Mouse (Mus musculus) limb, embryonic 14.5 days (tissue): Measurements from ENCODE around the gene Celf5. TPM values are rescaled to one million over a fixed set of nuclear protein-coding genes. Genes with fewer than 3 reads are reported as not detected.

ENCODE experiments used
- ATAC-seq: fragments of 200-750 bp; cut with Nextera tagmentation; 2 replicates; pipeline ENCODE4 v1.8.0; 2017; ENCODE audit warnings: low read depth, moderate number of reproducible peaks, moderate TSS enrichment; ENCODE audit not compliant: low FRiP score
- DNase-seq: peaks from one replicate; pipeline ENCODE4 v3.0.0-alpha.2; 2015; ENCODE audit warnings: low spot score
- H3K27ac ChIP-seq: fragments of 300-500 bp; sonication (generic); replicated peaks from 2 replicates; pipeline ENCODE4 v1.5.1; 2014; ENCODE audit warnings: low read depth, mild to moderate bottlenecking, low read length, moderate library complexity, mixed read lengths
- H3K27me3 ChIP-seq: fragments of 300-500 bp; sonication (generic); 2 replicates; pipeline ENCODE4 v1.6.1; 2014; ENCODE audit warnings: low read length, mixed read lengths; ENCODE audit not compliant: control insufficient read depth, insufficient read depth
- H3K36me3 ChIP-seq: fragments of 300-500 bp; sonication (generic); 2 replicates; pipeline ENCODE4 v1.6.1; 2014; ENCODE audit warnings: mild to moderate bottlenecking, low read length, moderate library complexity, mixed read lengths; ENCODE audit not compliant: control insufficient read depth, insufficient read depth
- H3K4me1 ChIP-seq: fragments of 300-500 bp; sonication (generic); 2 replicates; pipeline ENCODE4 v1.6.1; 2014; ENCODE audit warnings: antibody characterized with exemption, low read length, mixed read lengths; ENCODE audit not compliant: control insufficient read depth, insufficient read depth
- H3K4me2 ChIP-seq: fragments of 300-500 bp; sonication (generic); replicated peaks from 2 replicates; pipeline ENCODE4 v1.6.1; 2014; ENCODE audit warnings: low read depth, mild to moderate bottlenecking, low read length, moderate library complexity; ENCODE audit not compliant: severe bottlenecking
- H3K4me3 ChIP-seq: fragments of 300-500 bp; sonication (generic); replicated peaks from 2 replicates; pipeline ENCODE4 v1.5.1; 2014; ENCODE audit warnings: low read length
- H3K9ac ChIP-seq: fragments of 300-500 bp; sonication (generic); 2 replicates; pipeline ENCODE4 v1.6.1; 2014; ENCODE audit warnings: mild to moderate bottlenecking, low read depth, low read length, moderate library complexity; ENCODE audit not compliant: severe bottlenecking
- H3K9me3 ChIP-seq: fragments of 300-500 bp; sonication (generic); 2 replicates; pipeline ENCODE4 v1.6.1; 2016; ENCODE audit warnings: low read length; ENCODE audit not compliant: control insufficient read depth
- POLR2A ChIP-seq: fragments of 200-500 bp; IDR thresholded peaks from 2 replicates; pipeline ENCODE4 v1.8.0; 2012; ENCODE audit warnings: inconsistent platforms, mild to moderate bottlenecking, moderate library complexity, borderline replicate concordance; ENCODE audit not compliant: insufficient read depth, insufficient read length; ENCODE audit errors: extremely low read depth
- WGBS: fragments of 180-500 bp; shearing (Covaris S2); extraction: QIAGEN DNeasy Blood & Tissue Kit; methylation state at CpG from one replicate; pipeline ENCODE4 v1.1.7; 2014; 5-methylcytosine and 5-hydroxymethylcytosine counted together
- polyA plus RNA-seq, 2 experiments: library from polyadenylated mRNA; depleted of rRNA in 1 of 2; stranded (reverse) in 1 of 2; unstranded in 1 of 2; fragments of >200 nt; fragmentation: Nextera tagmentation in 1 of 2; extraction: Ambion mirVana in 1 of 2; gene quantifications; 2 replicates each; pipeline versions ENCODE4 v1.2.1 to v1.2.3; 2012 to 2014

The Celf5 gene
- polyA plus RNA-seq, 2 experiments: 0.85 to 5.9 TPM

DNA sequence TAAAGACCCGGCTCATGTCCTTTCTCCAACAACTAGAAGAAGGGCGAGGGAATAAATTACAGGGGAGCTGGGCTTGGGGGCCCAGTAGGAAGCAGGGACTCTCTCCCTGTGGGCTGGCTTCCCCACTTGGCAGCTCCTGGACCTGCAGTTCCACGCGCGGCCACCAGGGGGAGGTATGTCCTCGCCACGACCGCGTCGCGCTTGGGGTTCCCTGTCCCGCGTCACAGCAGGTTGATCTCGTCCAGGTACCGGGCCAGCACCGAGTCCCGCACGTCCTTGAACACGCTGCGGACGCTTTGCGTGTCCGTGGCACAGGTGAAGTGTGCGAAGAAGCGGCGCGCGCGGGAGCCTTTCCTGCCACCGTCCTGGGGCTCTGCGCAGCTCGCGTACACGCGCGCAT lies 20.1 kb upstream of the Celf5 start:
- no peak overlapping the region for H3K27ac ChIP-seq
- H3K9ac ChIP-seq: peak overlapping the region; percentile 36; the same call in 1 of the 2 replicates
- 13% methylated on average over 36 of the region's 36 CpGs for WGBS
- DNase-seq (peak; percentile 51), ATAC-seq (peak; percentile 58)
- TF ChIP-seq POLR2A: no peak
- peak overlapping the region; percentile 65 for H3K4me2 ChIP-seq
- H3K4me3 ChIP-seq: peak overlapping the region; percentile 31
- no peaks in the 10 kb centered on the region for H3K36me3 ChIP-seq
- no peaks in the 10 kb centered on the region for H3K27me3 ChIP-seq
- H3K9me3 ChIP-seq: no peaks in the 10 kb centered on the region
- H3K4me1 ChIP-seq: peaks cover 3% of the 10 kb centered on the region; the same call in 1 of the 2 replicates

DNA sequence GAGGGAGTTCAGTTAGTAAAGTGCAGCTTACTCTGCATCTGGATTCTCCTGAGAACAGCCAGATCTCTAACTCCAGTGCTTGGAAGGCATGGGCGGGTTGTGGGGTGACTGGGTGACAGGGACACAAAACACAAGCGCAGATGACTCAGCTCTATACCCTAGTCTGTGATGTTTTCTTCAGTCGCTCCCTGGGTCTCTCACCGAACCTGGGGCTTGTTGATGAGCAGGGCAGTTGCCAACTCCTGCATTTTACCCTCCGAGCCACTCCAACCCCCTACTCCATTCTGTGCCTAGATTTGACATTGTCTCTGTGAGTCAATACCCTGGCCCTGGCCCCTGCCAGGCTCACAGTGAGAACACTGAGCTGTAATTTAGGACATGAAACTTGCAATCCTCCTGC lies 19.4 kb upstream of the Celf5 start:
- ATAC-seq: no peak
- Histone ChIP-seq H3K4me3 (no peak overlapping the region), H3K9me3 (no peaks in the 10 kb centered on the region), H3K9ac (no peak overlapping the region), H3K27me3 (no peaks in the 10 kb centered on the region), H3K27ac (no peak overlapping the region), H3K36me3 (no peaks in the 10 kb centered on the region), H3K4me2 (no peak overlapping the region), H3K4me1 (peaks cover 3% of the 10 kb centered on the region; the same call in 1 of the 2 replicates)
- 84% methylated on average over 5 of the region's 5 CpGs for whole genome bisulfite sequencing
- no peak for TF ChIP-seq POLR2A
- DNase-seq: no peak

DNA sequence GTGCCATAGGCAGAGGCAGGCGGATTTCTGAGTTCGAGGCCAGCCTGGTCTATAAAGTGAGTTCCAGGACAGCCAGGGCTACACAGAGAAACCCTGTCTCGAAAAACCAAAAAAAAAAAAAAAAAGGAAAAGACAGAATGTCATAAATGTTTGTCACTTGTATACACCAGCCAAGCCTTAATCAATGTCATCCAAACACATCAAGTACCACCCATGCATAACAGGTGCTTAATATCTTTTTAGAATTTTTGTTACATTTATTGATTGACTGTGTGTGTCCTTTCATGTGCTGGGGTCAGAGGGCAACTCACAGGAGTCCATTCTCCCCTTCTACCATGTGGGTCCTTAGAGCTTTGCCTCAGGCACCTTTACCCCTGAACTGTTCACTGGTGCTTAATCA lies 17.5 kb upstream of the Celf5 start, which contains the start of gene S1pr4:
TSS of gene S1pr4 (minus strand) at position 101 of the 400 bp plus-strand sequence.
- ATAC-seq (no peak), DNase-seq (no peak)
- Histone ChIP-seq H3K36me3 (no peaks in the 10 kb centered on the region), H3K4me2 (no peak within 1 kb of the TSS), H3K9me3 (no peaks in the 10 kb centered on the region), H3K9ac (no peak within 1 kb of the TSS), H3K27me3 (no peaks in the 10 kb centered on the region), H3K4me1 (peaks cover 9% of the 10 kb centered on the region), H3K27ac (no peak within 1 kb of the TSS), H3K4me3 (no peak within 1 kb of the TSS)
- 87% methylated on average over 3 of the region's 3 CpGs for WGBS
- TF ChIP-seq POLR2A: no peak

DNA sequence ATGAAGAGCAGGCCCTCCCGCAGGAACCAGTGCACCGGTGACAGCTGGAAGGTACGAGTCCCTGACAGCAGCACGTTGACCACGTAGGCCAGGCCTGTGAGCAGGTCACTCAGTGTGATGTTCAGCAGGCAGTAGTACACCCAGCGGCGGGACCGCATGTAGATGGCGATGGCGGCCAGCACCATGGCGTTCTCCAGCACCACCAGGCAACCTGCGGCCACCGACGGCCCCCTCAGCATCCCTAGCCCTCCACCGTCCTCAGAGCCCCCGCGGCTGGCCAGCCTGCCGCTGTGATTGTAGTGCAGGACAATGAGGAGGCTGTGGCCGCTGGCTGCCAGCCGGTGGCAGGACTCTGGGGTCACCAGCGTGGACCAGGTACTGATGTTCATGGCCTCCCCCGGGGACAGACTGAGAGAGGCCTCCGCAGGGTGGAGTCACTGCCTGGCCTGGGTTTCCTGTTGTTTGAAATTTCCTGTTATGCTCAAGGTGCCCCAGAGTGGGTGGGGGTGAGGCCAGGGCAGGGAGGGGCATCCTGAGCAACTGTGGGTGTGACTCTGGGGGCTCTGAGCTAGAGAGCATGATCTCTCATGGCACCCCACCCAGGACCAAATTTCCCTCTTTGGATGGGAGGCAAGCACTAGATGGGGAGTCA lies 16.9 kb upstream of the Celf5 start:
- ATAC-seq: no peak
- no peak overlapping the region for H3K9ac ChIP-seq
- no peaks in the 10 kb centered on the region for H3K36me3 ChIP-seq
- H3K27ac ChIP-seq: no peak overlapping the region
- no peaks in the 10 kb centered on the region for H3K9me3 ChIP-seq
- no peak overlapping the region for H3K4me2 ChIP-seq
- no peak for DNase-seq
- no peak for TF ChIP-seq POLR2A
- peaks cover 15% of the 10 kb centered on the region for H3K4me1 ChIP-seq
- H3K4me3 ChIP-seq: no peak overlapping the region
- H3K27me3 ChIP-seq: no peaks in the 10 kb centered on the region
- 72% methylated on average over 21 of the region's 23 CpGs for WGBS

DNA sequence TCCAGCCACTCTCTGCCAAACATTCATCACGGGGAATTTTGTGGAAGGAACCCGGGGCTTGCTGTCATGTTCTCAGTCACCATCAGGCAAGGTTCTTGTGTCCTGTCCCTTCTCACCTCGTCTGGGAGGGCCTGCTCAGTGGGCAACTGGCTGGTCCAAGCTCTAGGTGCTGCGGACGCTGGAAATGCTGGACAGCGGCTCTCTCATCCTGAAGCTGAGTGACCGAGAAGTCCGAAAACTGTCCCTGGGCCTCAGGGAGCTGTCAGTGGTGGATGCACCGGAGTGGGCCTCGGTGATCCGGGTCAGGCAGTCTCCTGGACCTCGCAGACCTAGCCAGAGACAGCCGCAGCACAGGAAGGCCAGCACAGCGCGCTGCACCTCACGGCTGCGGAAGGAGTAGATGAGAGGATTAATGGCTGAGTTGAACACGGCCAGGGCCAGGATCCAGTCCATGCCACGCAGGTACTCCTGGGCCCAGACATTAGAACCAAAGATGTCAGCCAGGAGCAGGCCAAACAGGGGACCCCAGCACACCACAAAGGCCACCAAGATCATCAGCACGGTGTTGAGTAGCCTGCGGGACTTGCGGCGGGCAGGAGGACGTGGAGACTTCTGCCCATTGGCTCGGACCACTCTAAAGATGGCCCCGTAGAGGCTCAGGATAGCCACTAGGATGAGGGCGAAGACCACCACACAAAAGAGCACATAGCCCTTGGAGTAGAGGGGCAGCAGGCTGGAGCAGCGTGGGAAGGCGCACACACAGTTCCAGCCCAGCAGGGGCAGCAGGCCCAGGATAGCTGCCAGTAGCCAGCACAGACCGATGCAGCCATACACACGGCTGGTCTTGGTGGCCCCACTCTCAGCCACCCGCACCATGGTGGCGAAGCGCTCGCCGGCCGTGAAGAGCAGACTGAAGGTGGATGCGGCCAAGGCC lies 16.1 kb upstream of the Celf5 start:
- WGBS: 86% methylated on average over 38 of the region's 38 CpGs
- ATAC-seq (no peak), DNase-seq (no peak)
- H3K27ac ChIP-seq: no peak overlapping the region
- TF ChIP-seq POLR2A: no peak
- peaks cover 15% of the 10 kb centered on the region for H3K4me1 ChIP-seq
- no peaks in the 10 kb centered on the region for H3K27me3 ChIP-seq
- H3K4me2 ChIP-seq: no peak overlapping the region
- no peak overlapping the region for H3K9ac ChIP-seq
- 0 out of 2 replicates have a peak, but pooled peaks cover 2% of the 10 kb centered on the region for H3K36me3 ChIP-seq
- H3K9me3 ChIP-seq: no peaks in the 10 kb centered on the region
- H3K4me3 ChIP-seq: no peak overlapping the region
